Mouse (Mus musculus): Measurements from ENCODE around the gene Larp1b. TPM values are rescaled to one million over a fixed set of nuclear protein-coding genes. Genes with fewer than 3 reads are reported as not detected.

Gene Larp1b
- polyA plus RNA-seq, 1 experiment from 2014 or later, result 2.8 TPM

GRCm38 (mm10) chr3:41031286-41032210, 81.9 kb downstream of the Larp1b start:
- Histone ChIP-seq H3K4me2 (ENCODE audit: low read depth, low read length, severe bottlenecking) (no peak overlapping the region), H3K4me1 (replicated peaks; ENCODE audit: control insufficient read depth, insufficient read depth, low read length) (no peaks in the 10 kb centered on the region), H3K4me3 (ENCODE audit: low read depth, low read length) (no peak overlapping the region), H3K27ac (ENCODE audit: low read depth, low read length) (no peak overlapping the region), H3K27me3 (ENCODE audit: control insufficient read depth, insufficient read depth, low read length) (no peaks in the 10 kb centered on the region), H3K9me3 (ENCODE audit: control insufficient read depth, low read length) (no peaks in the 10 kb centered on the region), H3K9ac (ENCODE audit: low read length) (no peak overlapping the region), H3K36me3 (ENCODE audit: control insufficient read depth, insufficient read depth, low read length) (no peaks in the 10 kb centered on the region)
- WGBS, result 83% methylated on average over 12 of the region's 12 CpGs
- ATAC-seq (replicated peaks; ENCODE audit: low FRiP score) (no peak), DNase-seq (ENCODE audit: low spot score) (no peak)

GRCm38 (mm10) chr3:41038297-41038916, 88.8 kb downstream of the Larp1b start:
- H3K27me3 ChIP-seq (ENCODE audit: control insufficient read depth, insufficient read depth, low read length), result no peaks in the 10 kb centered on the region
- 64% methylated on average over 5 of the region's 5 CpGs for WGBS

GRCm38 (mm10) chr3:41041241-41041640, 91.6 kb downstream of the Larp1b start:
- no peak overlapping the region for H3K27ac ChIP-seq (ENCODE audit: low read depth, low read length)
- no peak for ATAC-seq (replicated peaks; ENCODE audit: low FRiP score)
- H3K4me1 ChIP-seq (replicated peaks; ENCODE audit: control insufficient read depth, insufficient read depth, low read length), result no peaks in the 10 kb centered on the region
- no peaks in the 10 kb centered on the region for H3K36me3 ChIP-seq (ENCODE audit: control insufficient read depth, insufficient read depth, low read length)
- no peak overlapping the region for H3K9ac ChIP-seq (ENCODE audit: low read length)
- no peak overlapping the region for H3K4me2 ChIP-seq (ENCODE audit: low read depth, low read length, severe bottlenecking)
- WGBS, result 82% methylated on average over 5 of the region's 5 CpGs
- DNase-seq (ENCODE audit: low spot score), result no peak
- H3K27me3 ChIP-seq (ENCODE audit: control insufficient read depth, insufficient read depth, low read length), result no peaks in the 10 kb centered on the region
- no peaks in the 10 kb centered on the region for H3K9me3 ChIP-seq (ENCODE audit: control insufficient read depth, low read length)
- no peak overlapping the region for H3K4me3 ChIP-seq (ENCODE audit: low read depth, low read length)

More at GRCm38 (mm10) chr3:41038297-41038916, 88.8 kb downstream of the Larp1b start:
- Histone ChIP-seq H3K4me2 (ENCODE audit: low read depth, low read length, severe bottlenecking) (no peak overlapping the region), H3K9ac (ENCODE audit: low read length) (no peak overlapping the region), H3K36me3 (ENCODE audit: control insufficient read depth, insufficient read depth, low read length) (no peaks in the 10 kb centered on the region), H3K27ac (ENCODE audit: low read depth, low read length) (no peak overlapping the region), H3K4me1 (replicated peaks; ENCODE audit: control insufficient read depth, insufficient read depth, low read length) (no peaks in the 10 kb centered on the region), H3K4me3 (ENCODE audit: low read depth, low read length) (no peak overlapping the region), H3K9me3 (ENCODE audit: control insufficient read depth, low read length) (no peaks in the 10 kb centered on the region)
- no peak for DNase-seq (ENCODE audit: low spot score)
- no peak for ATAC-seq (replicated peaks; ENCODE audit: low FRiP score)

- WGBS, result 85% methylated on average over 4 of the region's 4 CpGs
- Histone ChIP-seq H3K27me3 (ENCODE audit: control insufficient read depth, insufficient read depth, low read length) (no peaks in the 10 kb centered on the region), H3K9me3 (ENCODE audit: control insufficient read depth, low read length) (no peaks in the 10 kb centered on the region), H3K9ac (ENCODE audit: low read length) (no peak overlapping the region), H3K4me3 (ENCODE audit: low read depth, low read length) (no peak overlapping the region), H3K4me2 (ENCODE audit: low read depth, low read length, severe bottlenecking) (no peak overlapping the region), H3K27ac (ENCODE audit: low read depth, low read length) (no peak overlapping the region), H3K4me1 (replicated peaks; ENCODE audit: control insufficient read depth, insufficient read depth, low read length) (no peaks in the 10 kb centered on the region), H3K36me3 (ENCODE audit: control insufficient read depth, insufficient read depth, low read length) (no peaks in the 10 kb centered on the region)
- no peak for ATAC-seq (replicated peaks; ENCODE audit: low FRiP score)
- DNase-seq (ENCODE audit: low spot score), result no peak
Observed at GRCm38 (mm10) chr3:41042195-41042938, 92.7 kb downstream of the Larp1b start.

- ATAC-seq (replicated peaks; ENCODE audit: low FRiP score) (no peak), DNase-seq (ENCODE audit: low spot score) (no peak)
- WGBS, result 79% methylated on average over 11 of the region's 11 CpGs
- Histone ChIP-seq H3K36me3 (ENCODE audit: control insufficient read depth, insufficient read depth, low read length) (no peaks in the 10 kb centered on the region), H3K9me3 (ENCODE audit: control insufficient read depth, low read length) (no peaks in the 10 kb centered on the region), H3K27ac (ENCODE audit: low read depth, low read length) (no peak overlapping the region), H3K4me3 (ENCODE audit: low read depth, low read length) (no peak overlapping the region), H3K9ac (ENCODE audit: low read length) (no peak overlapping the region), H3K4me1 (replicated peaks; ENCODE audit: control insufficient read depth, insufficient read depth, low read length) (no peaks in the 10 kb centered on the region), H3K4me2 (ENCODE audit: low read depth, low read length, severe bottlenecking) (no peak overlapping the region), H3K27me3 (ENCODE audit: control insufficient read depth, insufficient read depth, low read length) (no peaks in the 10 kb centered on the region)
Observed at GRCm38 (mm10) chr3:41043756-41044354, 94.2 kb downstream of the Larp1b start.

GRCm38 (mm10) chr3:41047838-41048237, 98.2 kb downstream of the Larp1b start:
- Histone ChIP-seq H3K36me3 (ENCODE audit: control insufficient read depth, insufficient read depth, low read length) (no peaks in the 10 kb centered on the region), H3K27me3 (ENCODE audit: control insufficient read depth, insufficient read depth, low read length) (no peaks in the 10 kb centered on the region), H3K9ac (ENCODE audit: low read length) (no peak overlapping the region), H3K4me2 (ENCODE audit: low read depth, low read length, severe bottlenecking) (no peak overlapping the region), H3K4me1 (replicated peaks; ENCODE audit: control insufficient read depth, insufficient read depth, low read length) (no peaks in the 10 kb centered on the region), H3K27ac (ENCODE audit: low read depth, low read length) (no peak overlapping the region), H3K4me3 (ENCODE audit: low read depth, low read length) (no peak overlapping the region), H3K9me3 (ENCODE audit: control insufficient read depth, low read length) (no peaks in the 10 kb centered on the region)
- 84% methylated on average over 6 of the region's 6 CpGs for WGBS
- DNase-seq (ENCODE audit: low spot score) (no peak), ATAC-seq (replicated peaks; ENCODE audit: low FRiP score) (no peak)

GRCm38 (mm10) chr3:41053334-41053733, 103.7 kb downstream of the Larp1b start:
- DNase-seq (ENCODE audit: low spot score) (no peak), ATAC-seq (replicated peaks; ENCODE audit: low FRiP score) (no peak)
- Histone ChIP-seq H3K4me1 (replicated peaks; ENCODE audit: control insufficient read depth, insufficient read depth, low read length) (no peaks in the 10 kb centered on the region), H3K9me3 (ENCODE audit: control insufficient read depth, low read length) (no peaks in the 10 kb centered on the region), H3K27me3 (ENCODE audit: control insufficient read depth, insufficient read depth, low read length) (no peaks in the 10 kb centered on the region), H3K4me3 (ENCODE audit: low read depth, low read length) (no peak overlapping the region), H3K27ac (ENCODE audit: low read depth, low read length) (no peak overlapping the region), H3K9ac (ENCODE audit: low read length) (no peak overlapping the region), H3K36me3 (ENCODE audit: control insufficient read depth, insufficient read depth, low read length) (no peaks in the 10 kb centered on the region), H3K4me2 (ENCODE audit: low read depth, low read length, severe bottlenecking) (no peak overlapping the region)
- WGBS, result 87% methylated on average over 3 of the region's 3 CpGs

- DNase-seq (ENCODE audit: low spot score) (no peak), ATAC-seq (replicated peaks; ENCODE audit: low FRiP score) (no peak)
- H3K9ac ChIP-seq (ENCODE audit: low read length), result no peak overlapping the region
- no peaks in the 10 kb centered on the region for H3K27me3 ChIP-seq (ENCODE audit: control insufficient read depth, insufficient read depth, low read length)
- H3K4me1 ChIP-seq (replicated peaks; ENCODE audit: control insufficient read depth, insufficient read depth, low read length), result no peaks in the 10 kb centered on the region
- H3K4me3 ChIP-seq (ENCODE audit: low read depth, low read length), result no peak overlapping the region
- no peak overlapping the region for H3K27ac ChIP-seq (ENCODE audit: low read depth, low read length)
- no peaks in the 10 kb centered on the region for H3K36me3 ChIP-seq (ENCODE audit: control insufficient read depth, insufficient read depth, low read length)
- H3K4me2 ChIP-seq (ENCODE audit: low read depth, low read length, severe bottlenecking), result no peak overlapping the region
- 91% methylated on average over 2 of the region's 2 CpGs for WGBS
- H3K9me3 ChIP-seq (ENCODE audit: control insufficient read depth, low read length), result no peaks in the 10 kb centered on the region
Observed at GRCm38 (mm10) chr3:41058395-41058794, 108.8 kb downstream of the Larp1b start.

All from forebrain, embryonic 11.5 days (tissue).